Mouse (Mus musculus) frontal cortex, postnatal 25 days (tissue): ENCODE results near the gene Slc7a15.
"Not testable (repeated sequence)": the region's sequence is repeated elsewhere in the genome, so short reads cannot be mapped to it uniquely, and the experiment has no call there.

Experiments
- DNase-seq, 2 experiments: peaks; one replicate each; pipeline ENCODE4 v3.0.0; 2022; ENCODE audit warnings: low spot score in 2 of 2

Gene Slc7a15

DNA sequence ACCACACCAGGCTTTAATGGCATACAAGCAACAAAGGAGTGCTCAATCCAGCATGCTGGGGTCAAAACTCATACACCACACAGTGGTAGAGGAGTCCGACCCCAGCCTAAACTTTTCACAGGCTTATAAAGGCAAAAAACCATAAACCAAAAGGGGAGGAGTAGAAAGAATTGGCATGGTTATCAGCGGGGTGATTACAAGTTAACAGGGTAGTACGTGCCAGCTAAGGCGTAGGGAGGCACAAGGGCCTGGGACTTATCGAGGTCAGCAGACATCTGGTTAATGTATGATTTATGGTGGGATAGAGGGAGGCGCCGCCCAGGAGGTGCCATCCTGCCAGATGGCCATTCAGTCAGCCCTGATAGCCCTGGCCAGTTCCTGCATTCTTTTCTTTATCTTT lies at the start of gene Slc7a15:
Slc7a15 (minus strand) TSS at position 101 of the 400 bp plus-strand sequence.
- DNase-seq: not testable (repeated sequence)

DNA sequence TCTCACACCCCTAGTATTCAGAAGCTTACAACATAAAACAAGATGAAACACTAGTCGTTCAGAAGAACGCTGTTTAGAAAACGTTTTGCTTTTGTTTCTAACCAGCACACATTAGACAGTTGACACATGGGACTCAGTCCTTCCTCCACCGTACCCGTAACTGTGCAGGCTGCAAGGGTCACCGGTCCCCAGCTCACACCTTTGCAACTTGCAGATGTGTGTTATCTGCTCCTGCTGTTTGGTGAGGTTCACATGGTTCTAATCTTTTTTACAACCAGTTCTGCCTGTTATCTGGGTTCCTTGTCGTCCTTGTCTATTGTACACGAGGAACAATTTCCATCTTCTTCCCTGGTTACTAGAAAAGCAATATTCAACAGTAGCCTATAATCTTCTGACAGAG lies 49.3 kb upstream of the Slc7a15 start:
- DNase-seq: not testable (repeated sequence)

DNA sequence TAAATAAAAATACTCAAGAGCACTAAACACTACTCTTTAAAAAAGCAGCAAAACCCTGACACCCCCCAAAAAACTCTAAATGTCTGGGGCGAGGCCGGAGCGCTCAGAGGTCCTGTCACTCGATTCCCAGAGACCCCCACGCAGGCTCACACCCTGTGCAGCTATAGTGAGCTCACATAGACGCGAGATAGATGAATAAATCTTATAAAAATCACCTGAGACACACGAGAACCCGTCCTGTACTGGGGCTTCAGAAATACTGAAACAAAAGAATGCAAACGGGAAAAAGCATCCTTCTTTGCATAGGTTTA lies 42.5 kb upstream of the Slc7a15 start:
- DNase-seq: no peak

DNA sequence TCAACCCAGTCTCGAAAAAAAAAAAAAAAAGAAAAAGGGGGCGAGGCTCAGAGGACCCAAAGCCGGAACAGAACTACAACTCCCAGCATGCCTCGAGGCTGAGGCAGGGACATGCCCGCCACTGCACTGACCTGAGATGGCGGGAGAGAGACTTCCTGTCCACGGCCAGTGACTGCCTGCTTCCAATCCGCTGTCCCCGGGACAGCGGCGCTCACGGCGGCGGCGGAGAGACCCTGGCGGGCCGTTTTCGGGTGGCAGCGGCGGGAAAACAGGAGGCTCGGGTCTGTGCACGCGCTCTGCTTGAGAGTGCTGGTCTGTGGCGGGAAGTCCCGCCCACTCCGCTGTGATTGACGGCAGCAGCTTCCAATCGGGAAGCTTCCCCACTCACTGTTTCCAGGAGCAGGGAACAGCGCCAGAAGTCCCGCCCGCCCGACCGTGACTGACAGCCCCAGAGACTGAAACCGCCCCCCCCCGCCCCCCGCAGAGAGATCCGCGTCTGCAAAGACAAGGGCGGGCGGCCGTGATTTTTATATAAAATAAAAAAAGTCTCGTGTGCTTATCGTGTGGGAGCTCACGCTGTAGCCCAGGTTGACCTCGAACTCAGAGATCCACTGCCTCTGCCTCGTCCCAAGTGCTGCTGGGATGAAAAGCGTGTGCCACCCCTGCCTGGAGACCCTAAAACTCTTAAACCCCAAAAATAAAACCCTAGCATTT lies 42.0 kb upstream of the Slc7a15 start:
- peak; percentile 100 for DNase-seq

DNA sequence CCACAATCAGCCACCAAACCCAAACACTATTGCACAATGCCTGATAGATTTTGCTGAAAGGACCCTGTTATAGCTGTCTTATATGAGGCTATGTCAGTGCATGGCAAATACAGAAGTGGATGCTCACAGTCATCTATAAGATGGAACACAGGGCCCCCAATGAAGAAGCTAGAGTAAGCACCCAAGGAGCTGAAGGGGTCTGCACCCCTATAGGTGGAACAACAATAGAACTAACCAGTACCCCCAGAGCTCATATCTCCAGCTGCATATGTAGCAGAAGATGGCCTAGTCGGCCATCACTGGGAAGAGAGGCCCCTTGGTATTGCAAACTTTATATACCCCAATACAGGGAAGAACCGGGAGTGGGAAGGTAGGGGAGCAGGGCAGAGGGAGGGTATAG lies 41.3 kb upstream of the Slc7a15 start:
- not testable (repeated sequence) for DNase-seq

DNA sequence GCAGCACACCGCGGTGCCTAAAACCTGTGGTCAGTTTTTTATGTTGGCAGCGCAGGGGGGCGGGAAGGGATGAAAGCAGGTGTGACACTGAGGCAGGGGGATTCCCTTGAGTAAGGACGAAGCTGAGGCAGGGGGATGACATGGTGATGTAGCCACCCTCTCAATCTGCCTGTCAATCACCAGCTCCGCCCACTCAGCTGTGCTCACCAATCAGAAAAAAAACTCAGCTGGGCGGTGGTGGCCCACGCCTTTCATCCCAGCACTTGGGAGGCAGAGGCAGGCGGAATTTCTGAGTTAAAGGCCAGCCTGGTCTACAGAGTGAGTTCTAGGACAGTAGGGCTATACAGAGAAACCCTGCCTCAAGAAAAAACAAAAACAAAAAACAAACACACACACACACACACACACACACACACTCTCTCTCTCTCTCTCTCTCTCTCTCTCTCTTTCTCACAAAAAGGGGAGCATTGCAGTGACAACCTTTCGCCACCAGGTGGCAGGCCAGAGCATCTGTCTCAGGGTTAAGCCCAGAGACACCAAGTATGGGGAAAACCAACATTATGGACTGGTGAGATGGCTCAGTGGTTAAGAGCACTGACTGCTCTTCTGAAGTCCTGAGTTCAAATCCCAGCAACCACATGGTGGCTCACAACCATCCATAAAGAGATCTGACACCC lies 39.7 kb upstream of the Slc7a15 start:
- DNase-seq: peak; percentile 55 to 59

DNA sequence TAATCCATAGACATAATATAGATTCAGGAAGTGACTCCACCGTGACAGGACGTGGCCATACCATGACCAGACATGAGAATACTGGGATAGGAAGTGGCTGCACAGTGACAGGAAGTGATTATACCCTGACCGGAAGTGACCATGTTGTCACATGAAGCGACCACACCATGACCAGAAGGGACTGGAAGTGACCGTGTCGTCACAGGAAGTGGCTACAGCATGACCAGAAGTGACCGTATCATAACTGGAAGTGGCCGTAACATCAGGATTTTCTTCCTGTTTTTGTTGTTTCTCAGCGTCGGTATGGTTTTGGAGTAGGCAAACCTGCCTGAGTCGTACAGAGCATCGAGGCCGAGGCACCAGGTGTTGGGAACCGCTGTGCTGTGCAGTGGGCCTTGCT lies 38.1 kb upstream of the Slc7a15 start:
- no peak for DNase-seq

DNA sequence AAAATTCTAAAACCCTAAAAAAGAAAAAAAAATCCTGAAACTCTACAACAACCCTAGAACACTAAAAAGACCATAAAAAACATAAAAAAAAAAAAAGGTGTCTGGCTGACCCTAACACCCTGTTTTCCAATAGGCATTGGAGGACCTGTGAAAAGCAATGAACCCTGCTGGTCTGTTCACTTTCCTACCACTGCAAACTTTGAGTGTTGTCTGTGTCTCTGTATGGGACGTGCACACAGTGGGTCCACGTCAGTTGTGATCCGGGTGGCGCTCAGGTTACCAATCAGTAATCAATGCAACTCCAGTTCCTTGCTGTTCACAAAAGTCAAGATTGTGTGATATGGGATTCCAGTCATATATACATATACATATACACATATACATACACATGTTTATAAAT lies 36.7 kb upstream of the Slc7a15 start:
- no peak for DNase-seq

DNA sequence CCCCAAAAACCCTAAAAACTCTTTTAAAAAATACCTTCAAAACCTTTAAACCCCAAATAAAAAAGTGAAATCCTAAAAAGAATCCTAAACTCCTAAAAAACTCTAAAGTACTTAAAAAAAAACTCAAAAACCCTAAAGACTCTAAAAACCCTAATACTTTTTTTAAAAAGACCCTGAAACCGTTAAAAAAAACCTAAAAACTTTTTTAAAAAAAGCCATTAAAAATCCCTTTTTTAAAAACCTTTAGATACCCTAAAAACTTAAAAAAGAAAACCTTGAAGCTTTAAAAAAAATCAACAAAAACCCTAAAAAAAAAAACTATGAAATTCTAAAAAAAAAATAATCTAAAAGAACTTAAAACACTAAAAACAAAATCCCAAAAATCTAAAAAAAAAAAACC lies 35.4 kb upstream of the Slc7a15 start:
- no peak for DNase-seq

DNA sequence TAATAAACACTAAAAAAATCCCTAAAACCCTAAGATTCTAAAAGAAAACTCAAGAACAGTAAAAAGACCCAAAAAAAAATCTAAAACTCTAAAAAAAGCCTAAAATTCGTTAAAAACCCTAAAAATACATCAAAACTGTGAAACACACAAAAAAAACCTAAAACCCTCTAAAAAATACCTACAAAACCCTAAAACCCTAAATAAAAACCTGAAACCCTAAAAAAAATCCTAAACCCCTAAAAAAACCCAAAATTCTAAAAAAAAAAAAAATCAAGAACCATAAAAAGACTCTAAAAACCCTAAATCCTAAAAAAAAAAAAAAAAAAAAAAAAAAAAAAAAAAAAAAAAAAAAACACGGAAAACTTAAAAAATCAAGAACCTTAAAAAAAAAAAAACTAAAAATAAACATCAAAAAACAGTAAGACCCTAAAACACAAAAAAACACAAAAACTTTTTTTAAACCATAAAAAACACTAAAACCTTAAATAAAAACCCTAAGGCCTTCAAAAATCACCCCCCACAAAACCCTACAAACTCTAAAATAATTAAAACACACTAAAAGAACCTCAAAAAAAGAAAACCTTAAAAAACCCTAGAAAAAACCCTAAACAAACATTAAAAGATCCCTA lies 34.0 kb upstream of the Slc7a15 start:
- DNase-seq: no peak

DNA sequence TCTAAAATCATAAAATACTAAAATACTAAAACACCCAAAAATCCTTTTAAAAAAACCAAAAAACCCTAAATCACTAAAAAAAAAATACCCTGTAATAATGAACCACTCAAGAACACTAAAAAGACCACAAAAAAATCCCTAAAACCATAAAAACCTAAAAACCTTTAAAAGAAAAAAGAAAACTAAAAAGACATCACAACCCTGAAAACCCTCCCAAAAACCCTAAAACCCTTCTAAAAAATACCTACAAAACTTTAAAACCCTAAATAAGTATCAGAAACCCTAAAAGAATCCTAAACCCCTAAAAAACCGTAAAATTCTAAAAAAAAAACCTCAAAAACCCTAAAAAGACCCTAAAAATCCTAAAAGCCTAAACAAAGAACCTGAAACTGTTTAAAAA lies 32.8 kb upstream of the Slc7a15 start:
- no peak for DNase-seq

DNA sequence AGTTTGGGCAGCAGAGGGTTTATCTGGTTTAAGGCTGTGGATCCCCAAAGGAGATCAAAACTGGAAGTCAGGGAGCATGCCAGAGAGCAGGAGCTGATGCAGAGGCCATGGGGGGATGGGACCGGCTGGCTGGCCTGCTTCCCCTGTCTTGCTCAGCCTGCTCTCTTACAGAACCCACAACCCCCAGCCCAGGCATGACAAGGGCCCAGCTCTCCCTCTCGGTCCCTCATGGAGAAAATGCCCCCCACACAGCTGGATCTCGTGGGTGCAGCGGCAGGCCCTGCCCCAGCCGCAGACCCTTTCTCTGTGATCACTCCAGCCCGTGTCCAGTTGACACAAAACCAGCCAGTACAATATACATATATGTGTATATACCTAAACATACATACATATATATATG lies 30.7 kb upstream of the Slc7a15 start:
- no peak for DNase-seq

DNA sequence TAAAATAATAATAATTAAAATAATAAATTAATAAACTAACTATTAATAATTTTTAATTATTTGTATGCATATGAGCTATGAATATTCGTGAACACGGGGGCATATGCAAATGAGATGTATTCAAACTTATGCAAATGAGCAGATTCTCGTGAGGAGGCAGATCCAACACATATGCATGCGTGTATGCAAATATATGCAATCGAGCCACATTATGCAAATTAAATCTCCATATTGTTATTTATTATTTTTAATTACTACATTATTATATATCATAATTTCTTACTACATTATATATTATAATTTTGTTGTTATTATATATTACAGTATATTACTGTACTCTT lies 21.8 kb upstream of the Slc7a15 start:
- DNase-seq: no peak

DNA sequence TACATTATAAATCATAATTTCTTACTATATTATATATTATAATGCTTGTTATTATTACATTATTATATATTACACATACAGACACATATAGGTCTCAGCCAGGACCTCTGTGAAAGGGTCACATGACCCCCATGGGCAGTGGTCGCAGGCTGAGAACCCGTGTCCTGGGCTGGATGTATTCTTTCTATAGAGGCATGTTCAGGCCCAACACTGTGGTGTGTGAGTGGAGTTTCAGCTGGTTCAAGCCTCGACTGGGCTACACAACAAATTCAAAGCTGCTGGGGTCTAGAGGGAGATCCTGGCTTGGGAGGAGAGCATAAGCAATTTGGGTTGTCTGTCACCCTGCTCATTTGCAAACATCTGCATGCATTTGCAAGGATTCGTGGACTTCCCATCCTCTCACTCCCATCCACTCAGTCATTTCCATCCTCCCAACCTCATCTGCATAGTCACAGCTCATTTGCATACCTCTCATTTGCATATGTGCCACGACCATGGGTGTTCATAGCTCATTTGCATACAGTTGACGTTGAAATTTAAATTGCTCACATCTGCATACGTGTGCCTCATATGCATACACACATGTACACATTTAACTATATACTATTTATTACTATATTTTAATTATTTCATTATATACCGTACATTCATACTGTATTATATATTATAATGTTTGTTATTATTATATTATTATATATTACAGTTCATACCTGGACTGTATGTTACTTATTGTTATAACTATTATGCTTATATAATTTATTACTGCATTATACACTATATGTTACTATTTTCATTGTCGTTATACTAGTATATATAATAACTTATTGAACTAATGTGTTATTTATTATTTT lies 21.2 kb upstream of the Slc7a15 start:
- no peak for DNase-seq

DNA sequence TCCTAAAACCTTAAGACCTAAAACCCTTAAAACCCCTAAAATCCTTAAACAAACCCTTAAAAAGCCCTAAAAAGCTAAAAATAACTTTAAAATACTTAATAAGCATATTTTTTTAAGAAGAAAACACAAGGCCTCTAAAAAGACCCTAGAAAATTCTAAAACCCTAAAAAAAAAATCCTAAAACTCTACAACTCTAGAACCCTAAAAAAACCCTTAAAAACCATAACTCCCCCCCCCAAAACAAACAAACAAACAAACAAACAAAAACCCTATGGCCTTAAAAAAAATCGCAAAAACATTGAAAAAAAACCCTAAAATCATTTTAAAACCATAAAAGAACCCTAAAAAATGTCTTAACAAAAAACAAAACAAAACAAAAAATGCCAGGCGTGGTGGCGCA lies 19.4 kb upstream of the Slc7a15 start:
- DNase-seq: no peak

DNA sequence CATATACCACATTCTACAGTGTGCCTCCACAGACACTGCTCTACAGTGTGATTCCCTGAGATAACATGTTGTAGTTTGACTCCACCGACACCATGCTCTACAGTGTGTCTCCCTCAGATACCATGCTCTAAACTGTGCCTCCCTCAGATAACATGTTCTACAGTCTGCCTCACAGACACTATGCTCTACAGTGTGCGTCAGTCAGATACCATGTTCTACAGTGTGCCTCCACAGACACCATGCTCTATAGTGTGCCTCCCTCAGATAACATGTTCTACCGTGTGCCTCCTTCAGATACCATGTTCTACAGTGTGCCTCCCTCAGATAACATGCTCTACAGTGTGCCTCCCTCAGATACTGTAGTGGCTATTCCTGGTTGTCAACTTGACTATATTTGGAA lies 10.2 kb upstream of the Slc7a15 start:
- no peak for DNase-seq

DNA sequence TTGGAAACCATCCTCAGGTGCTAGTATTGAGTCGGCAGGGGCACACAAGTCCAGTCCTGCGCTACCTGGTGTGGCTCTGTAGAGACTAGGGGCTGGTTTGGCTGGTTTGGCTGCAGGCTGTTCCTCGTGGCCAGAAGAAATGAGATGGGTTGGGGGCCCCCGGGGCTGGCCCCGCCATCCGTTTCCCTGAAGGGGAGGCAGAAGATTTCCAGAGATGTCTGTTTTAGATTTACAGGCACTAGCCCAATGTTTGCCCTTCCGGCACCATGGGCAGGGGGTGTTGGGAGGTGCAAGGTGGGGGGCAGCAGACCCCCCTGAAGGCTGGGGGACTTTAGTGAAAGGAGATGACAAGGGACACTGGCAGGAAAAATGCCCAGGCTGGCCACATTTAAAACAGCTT lies 3.3 kb downstream of the Slc7a15 start:
- DNase-seq: no peak

DNA sequence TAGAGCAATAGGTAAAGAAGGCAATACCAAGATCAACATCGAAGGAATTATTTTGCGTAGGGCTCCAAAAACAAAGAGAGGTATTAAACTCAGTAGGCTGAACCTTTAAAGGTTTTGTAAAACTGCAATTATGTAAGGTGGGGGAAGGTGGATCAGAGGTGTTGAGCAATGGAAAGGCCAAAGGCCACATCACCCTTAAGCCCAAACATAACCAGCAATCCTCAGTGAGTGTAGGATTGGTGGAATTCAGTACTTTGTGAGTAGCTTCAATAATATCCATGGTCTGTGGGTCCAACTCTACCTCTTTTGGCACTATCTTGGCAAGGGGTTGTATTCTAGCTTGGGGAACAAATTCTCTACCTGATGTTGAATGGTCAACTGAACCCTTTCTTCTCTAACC lies 7.5 kb downstream of the Slc7a15 start:
- DNase-seq: not testable (repeated sequence)

DNA sequence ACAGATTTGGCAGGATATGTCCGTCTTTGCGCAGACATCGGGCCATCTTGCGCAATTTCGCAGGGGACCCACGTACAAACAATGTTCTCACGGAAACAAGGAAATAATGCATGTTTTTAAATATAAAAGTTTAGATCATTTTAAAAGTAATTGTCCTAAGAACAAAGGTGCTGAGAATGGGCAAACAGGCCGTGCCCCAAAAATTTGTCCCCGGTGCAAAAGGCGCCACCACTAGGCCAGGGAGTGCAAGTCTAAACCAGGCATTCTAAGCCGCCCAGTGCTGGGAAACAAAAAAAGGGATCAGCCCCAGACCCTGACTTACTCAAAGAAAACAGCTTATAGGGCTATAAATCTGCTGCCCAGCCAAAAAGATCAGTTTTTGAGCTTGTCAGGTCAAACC lies 25.5 kb downstream of the Slc7a15 start:
- DNase-seq: no peak

DNA sequence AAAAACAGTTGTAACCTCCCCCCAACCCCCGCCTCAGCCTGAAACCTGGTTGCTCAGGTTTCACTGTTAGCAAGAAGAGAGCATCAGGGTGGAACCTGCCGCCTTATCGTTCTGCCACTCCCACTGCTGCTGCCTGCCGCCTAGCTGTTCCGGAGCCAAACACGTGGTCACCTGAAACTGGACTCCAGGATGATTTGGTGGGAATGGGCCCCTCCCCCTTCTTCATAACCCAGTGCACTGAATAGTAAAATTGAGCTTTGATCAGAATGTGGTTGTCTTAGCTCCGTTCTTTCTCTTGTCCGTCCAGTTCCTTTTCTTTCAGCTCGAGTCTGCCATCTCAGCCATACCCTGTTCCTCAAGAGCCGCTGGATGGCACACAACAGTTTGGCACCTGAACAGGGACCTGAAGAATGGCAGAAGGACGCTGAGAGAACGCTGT lies 26.9 kb downstream of the Slc7a15 start:
- not testable (repeated sequence) for DNase-seq

DNA sequence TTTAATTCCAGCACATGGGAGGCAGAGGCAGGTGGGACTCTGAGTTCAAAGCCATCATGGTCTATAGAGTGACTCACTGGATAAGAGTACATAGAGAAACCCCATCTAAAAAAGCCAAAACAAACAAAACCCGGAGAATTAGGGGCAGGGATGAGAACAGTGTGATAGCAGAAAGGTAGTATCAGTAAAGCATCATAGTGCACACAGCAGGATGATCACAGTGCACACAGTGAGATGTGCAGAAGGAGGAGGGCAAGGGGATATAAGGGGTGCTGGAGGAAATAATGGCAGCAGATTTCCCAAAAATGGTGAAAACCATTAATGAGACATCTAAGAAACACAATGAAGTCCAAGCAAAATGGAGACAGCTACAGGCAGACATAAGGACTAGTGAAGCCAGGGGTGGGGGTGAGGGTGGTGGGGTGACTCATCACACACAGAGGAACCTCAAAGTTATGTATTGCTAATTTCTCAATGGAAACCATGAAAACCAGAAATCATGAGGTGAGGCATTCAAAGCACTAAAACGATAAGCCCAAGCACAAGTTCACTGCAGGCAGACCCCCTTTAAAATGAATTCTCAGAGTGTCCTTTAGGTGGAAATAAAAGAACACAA lies 27.5 kb downstream of the Slc7a15 start:
- DNase-seq: not testable (repeated sequence)

DNA sequence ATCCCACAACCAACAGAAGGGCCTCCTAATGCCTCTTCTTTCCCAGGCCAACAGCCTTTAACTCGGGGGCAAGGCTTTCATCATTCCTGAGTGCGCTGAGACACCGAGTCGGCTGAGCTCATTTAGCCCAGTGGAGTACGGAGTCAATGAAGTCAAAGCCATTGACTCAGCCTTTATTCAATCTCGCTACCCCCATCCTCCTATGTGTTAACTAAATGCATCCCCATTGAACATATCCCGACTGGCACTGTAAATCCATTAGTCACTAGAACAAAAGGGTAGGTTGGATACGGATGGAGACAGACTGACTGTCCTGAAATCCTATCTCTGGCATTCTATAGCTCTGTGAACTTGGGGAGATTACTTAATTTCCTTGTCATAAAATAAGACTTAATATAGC lies 36.7 kb downstream of the Slc7a15 start:
- not testable (repeated sequence) for DNase-seq
